Mouse (Mus musculus): Measurements from ENCODE around the gene Sfmbt1. TPM values are rescaled to one million over a fixed set of nuclear protein-coding genes. Genes with fewer than 3 reads are reported as not detected.

Sfmbt1 gene
- 11.3 and 14.1 TPM in 2 replicates for polyA plus RNA-seq (2015; fragmentation: Nextera tagmentation; extraction: Ambion mirVana)

DNA sequence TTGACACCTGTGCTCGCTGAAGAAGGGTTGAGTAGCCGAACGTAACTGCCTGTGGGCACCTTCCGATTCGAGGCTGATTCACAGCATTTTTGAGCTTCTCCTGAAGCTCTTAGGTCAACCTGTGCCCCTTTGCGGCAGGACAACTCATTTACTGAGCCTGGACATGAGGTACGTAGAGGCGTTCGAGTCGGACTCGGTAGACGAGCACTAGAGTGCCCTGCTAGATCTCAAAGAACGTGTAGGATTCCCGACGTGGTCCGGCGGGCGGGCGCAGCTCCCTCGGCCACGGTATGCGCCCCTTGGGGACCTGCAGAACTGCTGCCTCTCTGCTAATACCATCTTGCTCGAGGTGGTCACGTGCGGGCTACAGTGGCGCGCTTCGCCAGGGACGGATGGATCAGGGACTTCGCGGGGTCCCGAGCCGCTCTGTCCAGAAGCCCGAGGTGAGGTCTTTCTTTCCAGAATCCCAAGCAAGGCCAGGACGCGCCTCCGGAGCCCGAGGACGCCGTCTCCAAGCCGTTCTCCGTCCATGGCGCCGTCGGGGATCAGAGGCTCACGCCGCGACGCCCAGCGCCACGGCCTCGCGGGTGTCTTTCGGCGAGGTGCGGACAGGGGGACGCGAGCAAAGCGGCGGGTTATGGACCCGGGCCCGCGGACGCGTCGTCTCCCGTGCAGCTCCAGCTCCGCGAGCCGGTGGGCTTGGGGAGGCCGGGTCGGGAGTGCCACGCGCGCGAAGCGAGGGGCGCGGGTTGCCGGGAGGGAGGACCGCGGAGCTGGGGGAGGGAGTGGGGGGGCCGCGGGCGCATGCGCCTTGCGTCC is at the start of gene Sfmbt1:
Gene Sfmbt1 (plus strand): TSS at position 51 of the 819 bp plus-strand sequence.
- H3K4me3 ChIP-seq = peak within 1 kb of the TSS; percentile 87
- H3K9me3 ChIP-seq = no peaks in the 10 kb centered on the region
- peaks cover 11% of the 10 kb centered on the region for H3K27me3 ChIP-seq
- under 1% methylated on average over 84 of the region's 87 CpGs for WGBS
- peak within 1 kb of the TSS; percentile 91 for H3K27ac ChIP-seq
- peak within 1 kb of the TSS; percentile 90 for H3K9ac ChIP-seq
- peak; percentile 42; the same call in 1 of the 2 replicates for ATAC-seq (ENCODE audit: insufficient number of reproducible peaks, low FRiP score, low TSS enrichment, low read depth)
- H3K4me2 ChIP-seq = peak within 1 kb of the TSS; percentile 87
- peaks cover 9% of the 10 kb centered on the region; the same call in 1 of the 2 replicates for H3K4me1 ChIP-seq
- no peaks in the 10 kb centered on the region for H3K36me3 ChIP-seq

DNA sequence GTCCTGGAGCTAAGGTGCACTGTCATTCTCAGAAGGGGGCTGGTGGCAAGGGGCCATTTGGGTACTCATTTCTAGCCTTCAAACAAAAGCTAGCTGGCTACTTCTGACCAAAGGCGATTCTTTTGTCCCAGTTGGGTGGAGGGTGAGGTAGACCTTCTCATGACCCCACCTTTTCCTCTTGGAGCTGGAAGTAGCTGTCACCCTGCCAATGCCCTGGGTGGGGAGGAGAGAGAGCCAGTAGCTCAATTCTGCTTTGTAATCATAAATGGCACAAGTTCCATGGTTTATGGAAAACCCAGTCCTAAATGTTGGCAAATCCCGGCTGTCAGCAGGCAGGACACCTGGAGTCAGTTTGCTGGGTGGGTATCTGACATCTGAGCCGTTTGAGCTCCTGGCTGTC is 48.6 kb upstream of the Sfmbt1 start:
- no peaks in the 10 kb centered on the region for H3K27me3 ChIP-seq
- H3K27ac ChIP-seq = no peak overlapping the region
- no peak overlapping the region for H3K9ac ChIP-seq
- H3K4me3 ChIP-seq = no peak overlapping the region
- no peak overlapping the region for H3K4me2 ChIP-seq
- ATAC-seq (ENCODE audit: insufficient number of reproducible peaks, low FRiP score, low TSS enrichment, low read depth) = no peak
- no peaks in the 10 kb centered on the region for H3K9me3 ChIP-seq
- WGBS = 57% methylated on average over 3 of the region's 3 CpGs
- peaks cover 92% of the 10 kb centered on the region for H3K36me3 ChIP-seq
- H3K4me1 ChIP-seq = no peaks in the 10 kb centered on the region

DNA sequence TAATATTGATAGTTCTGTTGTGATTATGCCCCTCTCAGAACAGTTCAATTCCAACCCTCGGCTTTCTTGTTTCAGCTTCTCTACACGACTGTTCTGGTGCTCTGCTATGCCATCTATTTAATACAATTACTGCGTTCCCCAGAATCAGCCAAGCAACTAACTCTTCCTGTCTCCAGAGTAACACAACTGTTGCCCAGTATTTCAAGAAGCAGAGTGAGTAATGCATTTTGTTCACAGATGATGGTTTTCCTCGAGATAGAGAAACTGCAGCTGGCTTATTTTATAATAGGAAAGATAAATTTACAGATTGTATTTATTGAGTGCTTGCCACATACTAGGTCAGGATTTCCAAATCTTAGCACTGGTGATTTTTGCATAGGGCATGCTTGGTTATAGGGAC is 48.0 kb upstream of the Sfmbt1 start:
- Histone ChIP-seq H3K9ac (no peak overlapping the region), H3K27me3 (no peaks in the 10 kb centered on the region), H3K4me3 (no peak overlapping the region), H3K9me3 (no peaks in the 10 kb centered on the region), H3K4me1 (no peaks in the 10 kb centered on the region), H3K36me3 (peaks cover 87% of the 10 kb centered on the region), H3K27ac (no peak overlapping the region), H3K4me2 (no peak overlapping the region)
- ATAC-seq (ENCODE audit: insufficient number of reproducible peaks, low FRiP score, low TSS enrichment, low read depth) = no peak
- WGBS = 87% methylated on average over 4 of the region's 4 CpGs

DNA sequence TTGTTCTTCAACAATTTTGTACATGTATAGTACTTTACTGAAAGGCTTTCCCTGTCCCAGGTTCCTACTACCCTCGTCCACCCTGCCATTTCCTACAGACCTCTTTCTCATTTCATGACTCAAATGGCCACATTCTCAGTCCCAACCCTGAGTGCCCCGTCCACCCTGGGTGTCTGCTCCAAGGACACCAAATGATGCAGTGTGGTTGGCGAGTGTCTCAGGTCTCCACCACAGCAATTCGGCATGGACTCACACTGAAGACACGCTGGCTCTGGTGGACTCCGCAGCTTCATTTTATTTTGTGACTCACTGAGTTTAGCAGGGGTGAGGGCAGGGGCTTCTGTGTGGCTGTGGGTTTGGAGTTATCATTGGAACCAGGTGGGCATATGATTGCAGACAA is 44.5 kb upstream of the Sfmbt1 start:
- no peak overlapping the region for H3K4me3 ChIP-seq
- no peaks in the 10 kb centered on the region for H3K27me3 ChIP-seq
- H3K4me1 ChIP-seq = no peaks in the 10 kb centered on the region
- no peak for ATAC-seq (ENCODE audit: insufficient number of reproducible peaks, low FRiP score, low TSS enrichment, low read depth)
- H3K27ac ChIP-seq = no peak overlapping the region
- no peak overlapping the region for H3K9ac ChIP-seq
- no peaks in the 10 kb centered on the region for H3K9me3 ChIP-seq
- H3K36me3 ChIP-seq = peaks cover 79% of the 10 kb centered on the region
- 91% methylated on average over 6 of the region's 6 CpGs for WGBS
- no peak overlapping the region for H3K4me2 ChIP-seq

DNA sequence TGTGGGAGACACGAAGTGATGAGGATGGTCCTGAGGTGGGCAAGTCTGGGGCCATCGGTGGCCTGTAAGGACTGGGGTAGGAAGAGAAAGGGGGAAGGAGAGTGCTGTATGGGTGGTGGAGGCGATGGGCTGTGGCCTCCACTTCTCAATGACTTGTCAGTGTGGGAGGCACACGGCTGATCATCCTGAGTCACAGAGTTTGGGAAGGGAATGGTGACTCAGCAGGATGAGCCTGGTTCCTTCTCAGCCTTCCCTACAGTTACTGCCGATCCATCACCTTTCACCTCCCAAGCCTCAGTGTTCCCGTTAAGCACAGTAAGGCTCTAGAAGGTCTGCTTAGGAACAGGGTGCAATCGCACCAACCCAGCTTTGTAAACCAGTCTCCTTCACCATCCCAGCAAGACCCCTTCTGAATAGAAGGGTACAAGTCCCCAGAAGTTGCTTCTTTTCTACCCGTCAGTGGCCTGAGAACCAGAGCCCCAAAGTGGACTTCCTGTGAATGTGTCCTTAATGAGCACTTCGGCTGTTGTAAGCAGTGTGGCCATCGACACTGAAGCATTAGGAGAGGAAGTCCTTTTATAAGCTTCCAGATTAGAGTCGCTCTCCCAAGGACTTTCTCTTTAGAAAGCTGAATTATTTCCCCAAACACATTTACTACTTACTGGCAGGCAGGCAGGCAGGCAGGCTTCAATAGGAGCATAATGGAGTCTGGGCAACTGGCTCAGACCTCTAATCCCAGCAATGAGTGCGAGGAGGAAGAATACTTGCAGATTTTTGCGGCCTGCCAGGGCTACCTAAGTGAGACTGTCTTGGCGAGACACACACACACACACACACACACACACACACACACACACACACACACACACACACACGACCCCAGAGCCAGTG is 43.3 kb upstream of the Sfmbt1 start:
- H3K9me3 ChIP-seq = no peaks in the 10 kb centered on the region
- no peak overlapping the region for H3K9ac ChIP-seq
- H3K4me2 ChIP-seq = no peak overlapping the region
- H3K27ac ChIP-seq = 0 out of 2 replicates have a peak overlapping the region, but pooled peaks have one; percentile 38
- 71% methylated on average over 15 of the region's 15 CpGs for WGBS
- no peak overlapping the region for H3K4me3 ChIP-seq
- no peaks in the 10 kb centered on the region for H3K27me3 ChIP-seq
- peaks cover 77% of the 10 kb centered on the region for H3K36me3 ChIP-seq
- ATAC-seq (ENCODE audit: insufficient number of reproducible peaks, low FRiP score, low TSS enrichment, low read depth) = no peak
- no peaks in the 10 kb centered on the region for H3K4me1 ChIP-seq

DNA sequence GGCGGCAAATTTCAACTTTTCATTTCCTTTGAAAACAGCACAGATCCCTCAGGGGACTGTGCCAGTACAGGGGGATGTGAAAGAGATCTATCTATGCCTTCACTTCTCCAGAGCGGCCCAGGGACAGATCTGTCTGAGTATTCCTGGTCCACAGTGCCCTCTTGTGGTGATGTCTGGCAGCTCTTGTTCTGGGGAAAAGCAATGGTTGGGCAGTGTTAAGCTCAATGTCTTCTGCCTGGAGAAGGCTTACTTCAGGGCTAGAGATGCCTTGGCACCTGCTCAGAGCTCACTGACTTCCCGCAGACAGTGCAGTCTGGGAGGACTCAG is 42.7 kb upstream of the Sfmbt1 start:
- Histone ChIP-seq H3K27ac (0 out of 2 replicates have a peak overlapping the region, but pooled peaks have one; percentile 38), H3K36me3 (peaks cover 77% of the 10 kb centered on the region), H3K4me2 (no peak overlapping the region), H3K9ac (no peak overlapping the region), H3K4me3 (no peak overlapping the region), H3K27me3 (no peaks in the 10 kb centered on the region), H3K4me1 (no peaks in the 10 kb centered on the region), H3K9me3 (no peaks in the 10 kb centered on the region)
- ATAC-seq (ENCODE audit: insufficient number of reproducible peaks, low FRiP score, low TSS enrichment, low read depth) = peak; percentile 72; the same call in 1 of the 2 replicates
- WGBS = 8% methylated on average over 3 of the region's 3 CpGs

DNA sequence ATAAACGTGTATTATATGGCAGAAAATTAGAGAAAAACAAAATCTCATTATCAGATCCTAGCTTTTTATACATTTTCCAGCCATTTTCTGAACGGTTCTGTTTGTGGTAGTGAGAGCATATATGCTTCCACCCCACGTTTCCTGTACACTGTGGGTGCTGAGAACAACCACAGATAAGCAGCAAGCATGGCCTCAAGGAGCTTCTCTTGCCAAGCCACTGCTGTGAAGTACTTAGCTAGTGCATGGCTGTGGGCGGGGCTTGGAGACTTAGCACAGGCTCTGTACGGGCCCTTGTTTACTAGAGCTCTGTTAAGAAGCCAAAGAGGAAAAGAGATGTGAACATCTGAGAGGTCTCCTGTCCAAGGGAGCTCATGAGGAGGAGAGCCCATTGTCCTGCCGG is 39.7 kb upstream of the Sfmbt1 start:
- WGBS = 72% methylated on average over 6 of the region's 6 CpGs
- H3K4me2 ChIP-seq = no peak overlapping the region
- no peak overlapping the region for H3K9ac ChIP-seq
- H3K36me3 ChIP-seq = peaks cover 75% of the 10 kb centered on the region
- ATAC-seq (ENCODE audit: insufficient number of reproducible peaks, low FRiP score, low TSS enrichment, low read depth) = no peak
- no peak overlapping the region for H3K4me3 ChIP-seq
- no peaks in the 10 kb centered on the region for H3K4me1 ChIP-seq
- no peak overlapping the region for H3K27ac ChIP-seq
- H3K9me3 ChIP-seq = no peaks in the 10 kb centered on the region
- H3K27me3 ChIP-seq = no peaks in the 10 kb centered on the region

DNA sequence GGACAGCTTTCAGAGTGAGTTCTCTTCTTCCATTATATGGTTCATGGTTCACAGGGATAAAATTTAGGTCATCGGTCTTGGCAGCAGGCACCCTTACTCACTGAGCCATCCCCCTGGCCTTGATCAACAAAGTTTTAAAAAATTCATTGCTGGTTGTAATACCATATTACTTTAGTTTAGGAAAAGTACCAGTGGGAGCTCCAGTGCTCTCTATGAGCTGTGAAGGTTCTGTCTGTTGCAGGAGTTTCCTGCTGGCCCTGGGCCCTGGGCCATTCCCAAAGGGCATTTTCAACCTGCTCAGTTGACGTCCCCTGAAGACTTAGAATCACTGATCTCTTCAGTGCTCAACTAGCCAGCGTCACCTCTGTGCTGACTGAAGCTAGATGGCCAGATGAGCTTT is 32.5 kb upstream of the Sfmbt1 start:
- no peak overlapping the region for H3K4me2 ChIP-seq
- H3K27ac ChIP-seq = no peak overlapping the region
- no peaks in the 10 kb centered on the region for H3K9me3 ChIP-seq
- ATAC-seq (ENCODE audit: insufficient number of reproducible peaks, low FRiP score, low TSS enrichment, low read depth) = no peak
- WGBS = 89% methylated on average over 3 of the region's 3 CpGs
- H3K27me3 ChIP-seq = no peaks in the 10 kb centered on the region
- H3K36me3 ChIP-seq = peaks cover 70% of the 10 kb centered on the region
- H3K4me1 ChIP-seq = no peaks in the 10 kb centered on the region
- H3K4me3 ChIP-seq = no peak overlapping the region
- H3K9ac ChIP-seq = no peak overlapping the region

DNA sequence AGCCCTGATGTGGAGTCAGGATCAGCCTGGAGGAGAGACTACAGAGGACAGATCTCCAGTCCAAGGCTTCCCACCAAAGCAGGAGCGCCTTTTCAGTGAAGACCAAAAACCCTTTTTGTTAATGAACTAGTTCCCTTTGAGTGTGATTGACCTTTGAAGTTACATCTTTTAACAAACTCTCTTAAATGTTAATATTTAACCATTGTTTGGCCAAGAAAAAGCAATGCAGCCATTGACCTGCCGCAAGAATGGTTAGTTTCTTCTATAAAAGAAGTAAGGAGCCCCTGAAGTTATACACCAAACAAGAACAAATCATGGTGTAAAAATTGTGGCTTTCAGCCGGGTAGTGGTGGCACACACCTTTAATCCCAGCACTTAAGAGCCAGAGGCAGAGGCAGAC is 24.0 kb upstream of the Sfmbt1 start:
- ATAC-seq (ENCODE audit: insufficient number of reproducible peaks, low FRiP score, low TSS enrichment, low read depth) = no peak
- WGBS = 97% methylated on average over 3 of the region's 3 CpGs
- H3K4me2 ChIP-seq = no peak overlapping the region
- no peaks in the 10 kb centered on the region for H3K27me3 ChIP-seq
- peaks cover 4% of the 10 kb centered on the region; the same call in 1 of the 2 replicates for H3K4me1 ChIP-seq
- no peak overlapping the region for H3K4me3 ChIP-seq
- H3K9ac ChIP-seq = no peak overlapping the region
- H3K27ac ChIP-seq = no peak overlapping the region
- H3K36me3 ChIP-seq = peaks cover 44% of the 10 kb centered on the region
- H3K9me3 ChIP-seq = no peaks in the 10 kb centered on the region

DNA sequence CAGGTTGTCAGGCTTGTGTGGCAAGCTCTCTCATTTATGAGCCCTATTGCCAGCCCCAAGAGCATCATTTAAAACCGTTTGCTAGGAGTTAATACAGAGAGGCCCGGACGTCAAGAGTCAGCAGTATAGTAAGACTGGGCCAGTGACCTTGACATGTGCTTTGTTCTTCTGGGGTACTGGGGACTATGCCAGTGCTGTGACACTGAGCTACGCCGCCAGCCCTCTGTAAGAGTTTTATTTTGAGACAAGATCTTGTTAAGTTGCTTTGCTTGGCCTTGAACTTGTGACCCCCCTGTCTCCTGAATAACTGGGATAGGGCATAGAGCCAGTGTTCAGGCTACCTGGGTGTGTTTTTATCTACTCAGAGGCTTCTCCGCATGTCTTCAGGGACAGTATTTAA is 22.2 kb upstream of the Sfmbt1 start:
- H3K9me3 ChIP-seq = no peaks in the 10 kb centered on the region
- no peaks in the 10 kb centered on the region for H3K27me3 ChIP-seq
- ATAC-seq (ENCODE audit: insufficient number of reproducible peaks, low FRiP score, low TSS enrichment, low read depth) = no peak
- peaks cover 31% of the 10 kb centered on the region for H3K36me3 ChIP-seq
- peaks cover 4% of the 10 kb centered on the region; the same call in 1 of the 2 replicates for H3K4me1 ChIP-seq
- 73% methylated on average over 6 of the region's 6 CpGs for WGBS
- no peak overlapping the region for H3K4me3 ChIP-seq
- no peak overlapping the region for H3K4me2 ChIP-seq
- no peak overlapping the region for H3K9ac ChIP-seq
- H3K27ac ChIP-seq = no peak overlapping the region

DNA sequence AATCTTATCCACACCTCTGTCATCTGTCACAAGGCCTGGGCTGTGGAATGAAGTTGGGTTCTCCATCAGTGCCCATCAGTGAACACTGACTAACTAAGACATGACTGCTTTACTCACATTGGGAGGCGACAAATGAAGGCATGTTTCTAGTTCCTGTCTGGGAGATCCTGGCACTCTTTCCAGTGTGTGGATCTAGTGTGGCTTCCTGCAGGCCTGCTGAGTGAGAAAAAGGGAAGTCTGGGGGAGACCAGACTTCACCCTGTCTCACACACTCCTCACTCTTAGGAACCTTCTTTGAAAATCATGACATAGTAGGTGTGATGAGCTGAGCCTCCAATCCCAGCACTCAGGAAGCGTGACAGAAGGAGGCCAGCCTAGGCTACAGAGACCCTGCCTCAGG is 19.9 kb upstream of the Sfmbt1 start:
- peaks cover 22% of the 10 kb centered on the region for H3K36me3 ChIP-seq
- H3K27ac ChIP-seq = no peak overlapping the region
- H3K27me3 ChIP-seq = no peaks in the 10 kb centered on the region
- 88% methylated on average over 2 of the region's 2 CpGs for WGBS
- H3K4me3 ChIP-seq = no peak overlapping the region
- H3K9ac ChIP-seq = no peak overlapping the region
- H3K4me2 ChIP-seq = no peak overlapping the region
- peaks cover 4% of the 10 kb centered on the region; the same call in 1 of the 2 replicates for H3K4me1 ChIP-seq
- no peak for ATAC-seq (ENCODE audit: insufficient number of reproducible peaks, low FRiP score, low TSS enrichment, low read depth)
- no peaks in the 10 kb centered on the region for H3K9me3 ChIP-seq

DNA sequence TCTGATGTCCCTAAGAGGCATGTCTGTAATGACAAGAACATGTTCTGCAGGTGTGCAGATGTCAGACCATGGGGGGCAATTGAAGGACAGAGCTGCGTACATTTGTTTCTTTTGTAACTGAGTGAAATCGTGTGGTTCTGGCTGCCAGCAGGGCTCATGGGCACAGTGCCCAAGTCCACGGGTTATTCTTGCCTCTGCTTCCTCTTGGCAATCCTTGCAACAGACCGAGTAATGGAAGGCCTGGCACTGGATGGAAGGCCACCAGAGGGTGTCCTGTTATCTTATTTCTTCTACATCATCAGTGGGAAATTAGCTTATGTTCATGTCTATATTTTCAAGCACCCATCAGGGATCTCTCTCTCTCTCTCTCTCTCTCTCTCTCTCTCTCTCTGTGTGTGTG is 19.0 kb upstream of the Sfmbt1 start:
- Histone ChIP-seq H3K4me2 (no peak overlapping the region), H3K9me3 (no peaks in the 10 kb centered on the region), H3K9ac (no peak overlapping the region), H3K27ac (no peak overlapping the region), H3K4me1 (peaks cover 4% of the 10 kb centered on the region; the same call in 1 of the 2 replicates), H3K27me3 (no peaks in the 10 kb centered on the region), H3K36me3 (peaks cover 14% of the 10 kb centered on the region), H3K4me3 (no peak overlapping the region)
- ATAC-seq (ENCODE audit: insufficient number of reproducible peaks, low FRiP score, low TSS enrichment, low read depth) = no peak
- 26% methylated on average over 4 of the region's 4 CpGs for WGBS

All from limb, embryonic 15.5 days (tissue).